In the genomic region with DNA sequence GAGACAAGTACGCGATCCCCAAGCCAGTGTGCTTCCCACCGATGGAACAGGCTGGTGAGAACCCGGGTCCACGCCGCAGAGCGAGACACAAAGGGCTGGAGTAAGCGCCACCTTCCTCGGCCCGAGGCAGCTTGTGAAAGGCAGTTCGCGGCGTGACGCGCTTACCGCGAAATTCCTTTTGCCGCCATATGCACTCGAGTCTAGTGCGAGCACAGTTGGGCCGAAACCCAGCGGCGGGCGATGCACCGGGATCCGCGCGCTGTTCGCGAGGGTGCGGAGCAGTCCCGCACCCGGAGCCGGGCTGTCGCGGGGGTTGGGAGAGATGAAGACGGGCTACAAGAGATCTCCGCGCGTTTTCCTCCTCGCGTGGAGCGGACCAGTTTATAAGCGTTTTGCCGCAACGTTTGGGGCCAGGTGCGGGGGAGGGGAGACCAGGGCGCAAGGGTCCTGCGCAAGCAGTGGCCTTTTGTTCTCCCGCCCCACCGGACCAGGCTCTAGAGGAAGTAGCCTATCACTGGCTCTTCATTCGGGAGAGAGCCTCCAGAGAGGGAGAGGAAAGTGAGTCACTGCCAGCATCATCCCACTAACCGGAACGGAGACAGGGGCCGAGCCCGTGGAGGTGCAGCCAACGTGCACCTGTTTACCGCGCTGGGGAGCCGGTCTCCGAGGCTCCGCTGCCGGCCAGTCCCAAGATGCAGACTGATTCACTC, we compare ENCODE assay signal across 8 mouse cellular contexts. TPM values are rescaled to one million over a fixed set of nuclear protein-coding genes. Genes with fewer than 3 reads are reported as not detected.
A peak's percentile ranks its signal among the peaks of the same experiment; 100 is the strongest.
DNase-seq lines count a peak whose midpoint lies in the region; ATAC-seq and TF ChIP-seq lines count a peak whose summit lies in the region.

No protein-coding gene starts in this region.

- H3K4me1 ChIP-seq in bone marrow, adult 2 months (ENCODE audit: control insufficient read depth, insufficient read depth, low read length), result no peaks in the 10 kb centered on the region; the same call in none of the 2 replicates
- peaks cover 29% of the 10 kb centered on the region for H3K4me1 ChIP-seq in embryonic facial prominence, embryonic 13.5 days
- peaks cover 16 to 31% of the 10 kb centered on the region in 2 experiments for H3K4me1 ChIP-seq in heart, embryonic 14.5 days (ENCODE audit: control insufficient read depth in 2 of 2, insufficient read depth in 2 of 2, low read length in 2 of 2)
- peaks cover 26% of the 10 kb centered on the region for H3K4me1 ChIP-seq in neural tube, embryonic 12.5 days
- 0 out of 2 replicates have a peak, but pooled peaks cover 2% of the 10 kb centered on the region for H3K4me1 ChIP-seq in stomach, postnatal 0 days (replicated peaks; ENCODE audit: control insufficient read depth, insufficient read depth)

- peak overlapping the region; percentile 79 for H3ac ChIP-seq in C2C12 (ENCODE audit: control insufficient read depth, insufficient read length, low read depth)

- H3K79me3 ChIP-seq in C2C12 (ENCODE audit: low read depth), result peaks cover 49% of the 10 kb centered on the region

- no peak for TF ChIP-seq CTCF in C2C12 (IDR thresholded peaks at IDR 0.05; ENCODE audit: control insufficient read depth, insufficient read depth, insufficient read length)
- TF ChIP-seq CTCF in bone marrow, adult 2 months (IDR thresholded peaks at IDR 0.05; ENCODE audit: control insufficient read depth, insufficient read depth, low read length), result peak; percentile 6; the same call in 1 of the 2 replicates
- no peak for TF ChIP-seq CTCF in stomach, postnatal 0 days (IDR thresholded peaks at IDR 0.05; ENCODE audit: low read depth)

- WGBS in bone marrow, adult 2 months, result under 1% methylated on average over 63 of the region's 63 CpGs
- under 1% methylated on average over 63 of the region's 63 CpGs for WGBS in embryonic facial prominence, embryonic 13.5 days
- WGBS in heart, embryonic 14.5 days, result under 1% methylated on average over 63 of the region's 63 CpGs
- under 1% methylated on average over 63 of the region's 63 CpGs for WGBS in neural tube, embryonic 12.5 days
- under 1% methylated on average over 63 of the region's 63 CpGs for WGBS in stomach, postnatal 0 days

- peak overlapping the region; percentile 81 for H3K4me3 ChIP-seq in C2C12 (ENCODE audit: insufficient read depth, poor library complexity, severe bottlenecking)
- peak overlapping the region; percentile 84 for H3K4me3 ChIP-seq in bone marrow, adult 2 months (replicated peaks; ENCODE audit: control insufficient read depth, low read depth, low read length)
- H3K4me3 ChIP-seq in embryonic facial prominence, embryonic 13.5 days, result peak overlapping the region; percentile 64
- H3K4me3 ChIP-seq in heart, embryonic 14.5 days (ENCODE audit: control insufficient read depth in 1 of 2, insufficient read depth in 1 of 2, low read depth in 1 of 2, low read length in 2 of 2), result peak overlapping the region; percentile 79 to 92
- H3K4me3 ChIP-seq in neural tube, embryonic 12.5 days, result peak overlapping the region; percentile 81
- H3K4me3 ChIP-seq in stomach, postnatal 0 days (ENCODE audit: low read depth, low read length), result peak overlapping the region; percentile 66

- peak overlapping the region; percentile 97 for H3K27ac ChIP-seq in bone marrow, adult 2 months (ENCODE audit: control insufficient read depth, insufficient read depth, low read depth, low read length, poor library complexity)
- peak overlapping the region; percentile 93 for H3K27ac ChIP-seq in embryonic facial prominence, embryonic 13.5 days
- H3K27ac ChIP-seq in heart, embryonic 14.5 days (replicated peaks in 1 of 2; ENCODE audit: control insufficient read depth in 1 of 2, insufficient read depth in 1 of 2, low read depth in 2 of 2, low read length in 2 of 2), result peak overlapping the region; percentile 88 to 97
- peak overlapping the region; percentile 99 for H3K27ac ChIP-seq in neural tube, embryonic 12.5 days
- peak overlapping the region; percentile 90 for H3K27ac ChIP-seq in stomach, postnatal 0 days (replicated peaks)

- ATAC-seq in embryonic facial prominence, embryonic 13.5 days (ENCODE audit: insufficient number of reproducible peaks, insufficient read depth, low FRiP score, low TSS enrichment, low read depth), result 0 out of 2 replicates have a peak, but pooled peaks have one; percentile 6
- peak; percentile 49 for ATAC-seq in heart, embryonic 14.5 days (ENCODE audit: insufficient number of reproducible peaks, insufficient read depth, low FRiP score, low read depth)
- ATAC-seq in neural tube, embryonic 12.5 days (ENCODE audit: low FRiP score, low read depth), result peak; percentile 61
- ATAC-seq in stomach, postnatal 0 days (ENCODE audit: low FRiP score, low TSS enrichment), result peak; percentile 83

- peak overlapping the region; percentile 90 for H3K4me2 ChIP-seq in embryonic facial prominence, embryonic 13.5 days
- peak overlapping the region; percentile 80 for H3K4me2 ChIP-seq in heart, embryonic 14.5 days (ENCODE audit: low read length)
- peak overlapping the region; percentile 80 for H3K4me2 ChIP-seq in neural tube, embryonic 12.5 days (replicated peaks)
- peak overlapping the region; percentile 95 for H3K4me2 ChIP-seq in stomach, postnatal 0 days (replicated peaks; ENCODE audit: low read depth)

- no peaks in the 10 kb centered on the region for H3K9me3 ChIP-seq in embryonic facial prominence, embryonic 13.5 days
- no peaks in the 10 kb centered on the region for H3K9me3 ChIP-seq in heart, embryonic 14.5 days (ENCODE audit: control insufficient read depth, low read length)
- H3K9me3 ChIP-seq in neural tube, embryonic 12.5 days, result peaks cover 3% of the 10 kb centered on the region; the same call in 1 of the 2 replicates
- H3K9me3 ChIP-seq in stomach, postnatal 0 days (ENCODE audit: control insufficient read depth, low read length), result no peaks in the 10 kb centered on the region

- H3K27me3 ChIP-seq in C2C12 (ENCODE audit: control insufficient read depth, insufficient read depth, insufficient read length), result no peaks in the 10 kb centered on the region
- H3K27me3 ChIP-seq in embryonic facial prominence, embryonic 13.5 days, result no peaks in the 10 kb centered on the region
- H3K27me3 ChIP-seq in heart, embryonic 14.5 days (ENCODE audit: control insufficient read depth, insufficient read depth, low read length), result no peaks in the 10 kb centered on the region
- H3K27me3 ChIP-seq in neural tube, embryonic 12.5 days (replicated peaks), result no peaks in the 10 kb centered on the region
- H3K27me3 ChIP-seq in stomach, postnatal 0 days (ENCODE audit: control insufficient read depth, insufficient read depth, low read length), result no peaks in the 10 kb centered on the region

- H3K79me2 ChIP-seq in C2C12 (ENCODE audit: control insufficient read depth, insufficient read depth), result peaks cover 57% of the 10 kb centered on the region

- no peak for TF ChIP-seq EP300 in stomach, postnatal 0 days (optimal IDR thresholded peaks at IDR 0.05)

- peak; percentile 61 to 74 for DNase-seq in layer of hippocampus, adult 18-20 months (ENCODE audit: low spot score in 2 of 2)
- peak; percentile 56 to 57 for DNase-seq in lung, adult 18-20 months
- DNase-seq in stomach, postnatal 0 days (ENCODE audit: low spot score), result peak; percentile 73

- H3K9ac ChIP-seq in embryonic facial prominence, embryonic 13.5 days, result peak overlapping the region; percentile 89
- peak overlapping the region; percentile 96 for H3K9ac ChIP-seq in heart, embryonic 14.5 days (ENCODE audit: low read length)
- H3K9ac ChIP-seq in neural tube, embryonic 12.5 days, result peak overlapping the region; percentile 99
- H3K9ac ChIP-seq in stomach, postnatal 0 days (ENCODE audit: low read length), result peak overlapping the region; percentile 74

- peaks cover 16% of the 10 kb centered on the region for H3K36me3 ChIP-seq in C2C12 (ENCODE audit: control insufficient read depth, insufficient read depth)
- peaks cover 17% of the 10 kb centered on the region for H3K36me3 ChIP-seq in embryonic facial prominence, embryonic 13.5 days
- H3K36me3 ChIP-seq in heart, embryonic 14.5 days (ENCODE audit: control insufficient read depth, insufficient read depth, low read length), result peaks cover 15% of the 10 kb centered on the region; the same call in 1 of the 2 replicates
- peaks cover 18% of the 10 kb centered on the region for H3K36me3 ChIP-seq in neural tube, embryonic 12.5 days
- H3K36me3 ChIP-seq in stomach, postnatal 0 days (ENCODE audit: control insufficient read depth, insufficient read depth, low read length), result no peaks in the 10 kb centered on the region

- peak; percentile 58; the same call in 1 of the 2 replicates for TF ChIP-seq POLR2A in bone marrow, adult 2 months (IDR thresholded peaks at IDR 0.05; ENCODE audit: borderline replicate concordance, control insufficient read depth, low read depth, low read length)

TF ChIP-seq in C2C12, 6 proteins besides CTCF, POLR2A, EP300 and RAD21:
- TF ChIP-seq CEBPB (IDR thresholded peaks at IDR 0.05; ENCODE audit: low read depth) (no peak), MAX (IDR thresholded peaks at IDR 0.05) (peak; percentile 87), MYOD1 (IDR thresholded peaks at IDR 0.05; ENCODE audit: control insufficient read depth, insufficient read length, low read depth) (peak; percentile 77)
TF ChIP-seq in C2C12: peak in this region for 2.

RNA-seq across cellular contexts. Expression of a gene that starts 1.4 kb away (rescaled TPM):
- 31.8 TPM for polyA plus RNA-seq in C2C12 (2012; fragmentation: generic; extraction: Trizol)
- polyA plus RNA-seq in bone marrow, adult 2 months (2011; ENCODE audit: insufficient read depth, insufficient read length, low replicate concordance, missing spikeins), result 9.3 and 17.0 TPM in 2 replicates
- 64.2 and 74.6 TPM in 2 replicates for polyA plus RNA-seq in embryonic facial prominence, embryonic 13.5 days (2015; fragmentation: Nextera tagmentation; extraction: Ambion mirVana)
- 72.8 and 80.8 TPM in 2 replicates for polyA plus RNA-seq in heart, embryonic 14.5 days (2014; fragmentation: Nextera tagmentation; extraction: Ambion mirVana)
- total RNA-seq in layer of hippocampus, adult 18-20 months (2021), result 10 to 100 TPM; 77.6 to 84.1 TPM
- polyA plus RNA-seq in neural tube, embryonic 12.5 days (2016; fragmentation: Nextera tagmentation; extraction: Ambion mirVana), result 151 and 161 TPM in 2 replicates
- polyA plus RNA-seq in stomach, postnatal 0 days (2015; fragmentation: Nextera tagmentation; extraction: Ambion mirVana), result 34.4 and 38.5 TPM in 2 replicates

RNA-seq across cellular contexts. Expression of a gene that starts 58.3 kb away (rescaled TPM):
- polyA plus RNA-seq in C2C12 (2012; fragmentation: generic; extraction: Trizol), result 99.9 TPM
- 22.5 and 51.3 TPM in 2 replicates for polyA plus RNA-seq in bone marrow, adult 2 months (2011; ENCODE audit: insufficient read depth, insufficient read length, low replicate concordance, missing spikeins)
- polyA plus RNA-seq in embryonic facial prominence, embryonic 13.5 days (2015; fragmentation: Nextera tagmentation; extraction: Ambion mirVana), result 125 and 136 TPM in 2 replicates
- 191 TPM in 2 replicates for polyA plus RNA-seq in heart, embryonic 14.5 days (2014; fragmentation: Nextera tagmentation; extraction: Ambion mirVana)
- total RNA-seq in layer of hippocampus, adult 18-20 months (2021), result 10 to 100 TPM; 85.1 to 88.2 TPM
- 163 and 176 TPM in 2 replicates for polyA plus RNA-seq in neural tube, embryonic 12.5 days (2016; fragmentation: Nextera tagmentation; extraction: Ambion mirVana)
- polyA plus RNA-seq in stomach, postnatal 0 days (2015; fragmentation: Nextera tagmentation; extraction: Ambion mirVana), result 55.3 and 63.0 TPM in 2 replicates

Comparison
In these comparisons a context has a peak if more than half of its experiments do, and no peak if none do; other contexts are left out.
1. Peak in every context shown above with its lines: DNase-seq, ATAC-seq, H3K4me3 ChIP-seq and H3K27ac ChIP-seq.
2. ATAC-seq: peak in every context shown above with its lines; median percentile 83 in stomach, postnatal 0 days; 61 in neural tube, embryonic 12.5 days; 49 in heart, embryonic 14.5 days; 6 in embryonic facial prominence, embryonic 13.5 days.